9 mouse cellular contexts compared by ENCODE assay signal in the genomic region with DNA sequence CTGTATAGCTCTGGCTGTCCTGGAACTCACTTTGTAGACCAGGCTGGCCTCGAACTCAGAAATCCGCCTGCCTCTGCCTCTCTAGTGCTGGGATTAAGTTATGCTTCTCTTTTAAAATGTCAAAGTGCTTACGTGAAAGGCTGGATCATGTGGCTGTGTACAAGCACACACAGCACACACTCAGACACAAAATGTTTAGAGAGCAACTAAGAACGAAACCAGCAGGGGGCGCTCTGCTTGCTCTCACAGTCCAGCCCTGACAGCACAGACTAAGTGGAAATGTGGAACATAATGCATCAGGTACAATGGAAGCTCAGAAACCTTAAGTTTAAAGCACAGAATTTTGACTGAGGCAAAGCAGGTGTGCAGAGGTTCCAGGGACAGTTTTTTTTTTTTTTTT. TPM values are rescaled to one million over a fixed set of nuclear protein-coding genes. Genes with fewer than 3 reads are reported as not detected.
A peak's percentile ranks its signal among the peaks of the same experiment; 100 is the strongest.
DNase-seq lines count a peak whose midpoint lies in the region; ATAC-seq and TF ChIP-seq lines count a peak whose summit lies in the region.
"Had no signal": no experiment of that assay in that cellular context is flagged by ENCODE, and none has a peak within 500 bp of the region (broad histone marks: within the 10 kb centered on the region; RNA-seq: fewer than 3 reads in every experiment).

No protein-coding gene starts in this region.

- no peaks in the 10 kb centered on the region for H3K9me3 ChIP-seq in kidney, postnatal 0 days (replicated peaks; ENCODE audit: low read length)
- no peaks in the 10 kb centered on the region for H3K9me3 ChIP-seq in neural tube, embryonic 12.5 days

- no peaks in the 10 kb centered on the region for H3K36me3 ChIP-seq in kidney, postnatal 0 days (ENCODE audit: insufficient read depth, low read length)
- no peaks in the 10 kb centered on the region for H3K36me3 ChIP-seq in liver, adult 2 months (ENCODE audit: control insufficient read depth, insufficient read depth, low read length)
- no peaks in the 10 kb centered on the region for H3K36me3 ChIP-seq in neural tube, embryonic 12.5 days
- H3K36me3 ChIP-seq in testis, adult 2 months (ENCODE audit: control insufficient read depth, insufficient read depth, low read length): no peaks in the 10 kb centered on the region

- H3K4me3 ChIP-seq in kidney, postnatal 0 days (replicated peaks; ENCODE audit: low read depth, low read length): no peak overlapping the region
- H3K4me3 ChIP-seq in liver, adult 2 months (ENCODE audit: insufficient read depth, low read depth, low read length): no peak overlapping the region
- no peak overlapping the region for H3K4me3 ChIP-seq in neural tube, embryonic 12.5 days
- H3K4me3 ChIP-seq in testis, adult 2 months (ENCODE audit: control insufficient read depth, low read depth, low read length): no peak overlapping the region
- H3K4me3 ChIP-seq: erythroblast, embryonic 14.5 days had no signal

- no peak for TF ChIP-seq POLR2A in liver, adult 2 months (IDR thresholded peaks at IDR 0.05; ENCODE audit: extremely low read depth, insufficient read depth, low read length)
- TF ChIP-seq POLR2A in testis, adult 2 months (IDR thresholded peaks at IDR 0.05; ENCODE audit: control insufficient read depth, low read depth, low read length): no peak

- H3K27me3 ChIP-seq in kidney, postnatal 0 days (ENCODE audit: insufficient read depth, low read length): no peaks in the 10 kb centered on the region
- no peaks in the 10 kb centered on the region for H3K27me3 ChIP-seq in liver, adult 2 months (ENCODE audit: control insufficient read depth, insufficient read depth, low read length)
- H3K27me3 ChIP-seq in neural tube, embryonic 12.5 days (replicated peaks): no peaks in the 10 kb centered on the region
- no peaks in the 10 kb centered on the region for H3K27me3 ChIP-seq in testis, adult 2 months (ENCODE audit: control insufficient read depth, insufficient read depth, low read length)

- H3K27ac ChIP-seq in kidney, postnatal 0 days: no peak overlapping the region
- no peak overlapping the region for H3K27ac ChIP-seq in liver, adult 2 months (replicated peaks; ENCODE audit: insufficient read depth, low read depth, low read length)
- no peak overlapping the region for H3K27ac ChIP-seq in neural tube, embryonic 12.5 days
- no peak overlapping the region for H3K27ac ChIP-seq in testis, adult 2 months (ENCODE audit: control insufficient read depth, insufficient read depth, low read depth, low read length)

- H3K4me1 ChIP-seq in kidney, postnatal 0 days (replicated peaks; ENCODE audit: insufficient read depth, low read length): no peaks in the 10 kb centered on the region
- H3K4me1 ChIP-seq in liver, adult 2 months (ENCODE audit: control insufficient read depth, insufficient read depth, low read length): peaks cover 10% of the 10 kb centered on the region
- peaks cover 6% of the 10 kb centered on the region for H3K4me1 ChIP-seq in neural tube, embryonic 12.5 days
- H3K4me1 ChIP-seq in testis, adult 2 months (ENCODE audit: control insufficient read depth, insufficient read depth, low read length): peaks cover 3% of the 10 kb centered on the region; the same call in 1 of the 2 replicates

- ATAC-seq in granulocyte monocyte progenitor cell, adult 5-6 weeks (replicated peaks; ENCODE audit: poor library complexity, severe bottlenecking): peak; percentile 66
- peak; percentile 72 for ATAC-seq in kidney, postnatal 0 days (replicated peaks; ENCODE audit: low FRiP score, low read depth)
- 0 out of 2 replicates have a peak, but pooled peaks have one; percentile 58 for ATAC-seq in neural tube, embryonic 12.5 days (ENCODE audit: low FRiP score, low read depth)

- no peaks in the 10 kb centered on the region for H3K79me2 ChIP-seq in liver, adult 2 months (ENCODE audit: control insufficient read depth, insufficient read depth, low read length)

- 17% methylated on average over 5 of the region's 5 CpGs for WGBS in kidney, postnatal 0 days
- WGBS in liver, adult 2 months: 14% methylated on average over 5 of the region's 5 CpGs
- WGBS in neural tube, embryonic 12.5 days: 9% methylated on average over 5 of the region's 5 CpGs

- peak; percentile 94 for DNase-seq in A20 (ENCODE audit: low read depth, low spot score)
- peak; percentile 86 to 95 for DNase-seq in adrenal gland, adult (ENCODE audit: inconsistent age in 2 of 2, low spot score in 1 of 2)
- peak; percentile 94 for DNase-seq in embryo, embryonic 10.5 days (ENCODE audit: low spot score)
- DNase-seq in kidney, postnatal 0 days (ENCODE audit: low spot score): peak; percentile 87
- peak; percentile 83 for DNase-seq in liver, adult 2 months (ENCODE audit: extremely low read depth, low read depth, low spot score)

- no peak overlapping the region for H3K9ac ChIP-seq in kidney, postnatal 0 days (ENCODE audit: low read depth, low read length)
- no peak overlapping the region for H3K9ac ChIP-seq in liver, adult 2 months (ENCODE audit: low read depth, low read length)
- no peak overlapping the region for H3K9ac ChIP-seq in neural tube, embryonic 12.5 days

- peak; percentile 91 for TF ChIP-seq CTCF in kidney, postnatal 0 days (IDR thresholded peaks at IDR 0.05; ENCODE audit: low read depth)
- TF ChIP-seq CTCF in liver, adult 2 months (IDR thresholded peaks at IDR 0.05; ENCODE audit: low read depth, low read length): peak; percentile 88
- TF ChIP-seq CTCF in testis, adult 2 months (IDR thresholded peaks at IDR 0.05; ENCODE audit: control insufficient read depth, insufficient read depth, insufficient replicate concordance, low read depth, low read length): peak; percentile 86; the same call in 1 of the 2 replicates

- H3K4me2 ChIP-seq in kidney, postnatal 0 days (ENCODE audit: low read length): no peak overlapping the region
- H3K4me2 ChIP-seq in neural tube, embryonic 12.5 days (replicated peaks): no peak overlapping the region

RNA-seq across cellular contexts. Expression of a gene that starts 2.4 kb away (rescaled TPM):
- 29.5 and 45.3 TPM in 2 replicates for total RNA-seq in granulocyte monocyte progenitor cell, adult 5-6 weeks (2014; fragmentation: Nextera tagmentation)
- total RNA-seq in granulocyte monocyte progenitor cell, adult 5-6 weeks (2017): 34.5 and 37.3 TPM in 2 replicates
- 4.9 and 6.0 TPM in 2 replicates for polyA plus RNA-seq in kidney, postnatal 0 days (2015; fragmentation: Nextera tagmentation; extraction: Ambion mirVana)
- 1.1 TPM in 2 replicates for total RNA-seq in liver, adult 2 months (2014; rRNA removed)
- polyA plus RNA-seq in liver, adult 2 months (2012; rRNA removed): 0.12 and 0.15 TPM in 2 replicates
- 9.4 and 9.5 TPM in 2 replicates for polyA plus RNA-seq in neural tube, embryonic 12.5 days (2016; fragmentation: Nextera tagmentation; extraction: Ambion mirVana)
- polyA plus RNA-seq in testis, adult 2 months (2012; rRNA removed): 0.83 and 1.2 TPM in 2 replicates

RNA-seq across cellular contexts. Expression of a gene that starts 6.1 kb away (rescaled TPM):
- 85.9 and 104 TPM in 2 replicates for total RNA-seq in granulocyte monocyte progenitor cell, adult 5-6 weeks (2014; fragmentation: Nextera tagmentation)
- total RNA-seq in granulocyte monocyte progenitor cell, adult 5-6 weeks (2017): 95.3 and 97.5 TPM in 2 replicates
- 26.5 and 26.9 TPM in 2 replicates for polyA plus RNA-seq in kidney, postnatal 0 days (2015; fragmentation: Nextera tagmentation; extraction: Ambion mirVana)
- 10.4 and 12.1 TPM in 2 replicates for total RNA-seq in liver, adult 2 months (2014; rRNA removed)
- polyA plus RNA-seq in liver, adult 2 months (2012; rRNA removed): 3.0 and 4.1 TPM in 2 replicates
- polyA plus RNA-seq in neural tube, embryonic 12.5 days (2016; fragmentation: Nextera tagmentation; extraction: Ambion mirVana): 24.0 and 25.2 TPM in 2 replicates
- polyA plus RNA-seq in testis, adult 2 months (2012; rRNA removed): 5.0 and 6.3 TPM in 2 replicates

RNA-seq across cellular contexts. Expression of a gene that starts 55.1 kb away (rescaled TPM):
- 23.9 and 27.3 TPM in 2 replicates for total RNA-seq in granulocyte monocyte progenitor cell, adult 5-6 weeks (2014; fragmentation: Nextera tagmentation)
- 23.1 and 23.8 TPM in 2 replicates for total RNA-seq in granulocyte monocyte progenitor cell, adult 5-6 weeks (2017)
- polyA plus RNA-seq in kidney, postnatal 0 days (2015; fragmentation: Nextera tagmentation; extraction: Ambion mirVana): 35.9 and 36.5 TPM in 2 replicates
- 20.5 and 21.6 TPM in 2 replicates for total RNA-seq in liver, adult 2 months (2014; rRNA removed)
- 5.0 and 5.3 TPM in 2 replicates for polyA plus RNA-seq in liver, adult 2 months (2012; rRNA removed)
- polyA plus RNA-seq in neural tube, embryonic 12.5 days (2016; fragmentation: Nextera tagmentation; extraction: Ambion mirVana): 25.8 and 31.6 TPM in 2 replicates
- polyA plus RNA-seq in testis, adult 2 months (2012; rRNA removed): 3.7 and 4.2 TPM in 2 replicates
- polyA plus RNA-seq: erythroblast, embryonic 14.5 days had no signal
